In the genomic region with DNA sequence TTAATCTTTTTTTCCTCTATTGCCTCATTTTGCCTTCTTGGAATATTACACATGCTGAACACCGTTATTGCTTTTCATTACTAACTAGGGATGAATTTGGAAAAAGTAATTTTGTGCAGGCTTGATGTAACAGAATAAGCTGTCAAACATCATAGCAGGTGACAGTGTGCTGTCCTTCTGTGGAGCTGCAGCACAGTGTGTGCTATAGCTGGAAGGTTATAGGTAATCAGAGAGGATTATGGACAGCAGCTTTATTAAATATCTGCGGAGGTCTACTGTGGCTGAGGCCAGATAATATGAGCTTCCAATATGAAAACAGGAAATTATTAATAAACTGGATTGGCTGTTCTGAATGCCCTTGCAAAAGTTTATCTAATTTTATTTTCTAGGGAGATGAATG, we compare ENCODE assay signal across 25 mouse cellular contexts.
DNase-seq lines count a peak whose midpoint lies in the region; ATAC-seq lines count a peak whose summit lies in the region.
"Had no signal": no experiment of that assay in that cellular context is flagged by ENCODE, and none has a peak within 500 bp of the region (broad histone marks: within the 10 kb centered on the region; RNA-seq: fewer than 3 reads in every experiment).

No protein-coding gene starts in this region.

- ATAC-seq in hindbrain, embryonic 16.5 days: peak; percentile 81; the same call in 1 of the 2 replicates
- ATAC-seq in midbrain, embryonic 15.5 days (replicated peaks): peak; percentile 75; the same call in 1 of the 2 replicates
- ATAC-seq in midbrain, embryonic 14.5 days (ENCODE audit: low FRiP score, low TSS enrichment): no peak
- peak; percentile 55 for ATAC-seq in neural tube, embryonic 15.5 days (ENCODE audit: low FRiP score)
- ATAC-seq: activated CD4-positive, CD25-positive, alpha-beta regulatory T cell, adult 4 months; CD4-positive, CD25-positive, alpha-beta regulatory T cell, adult 4 months; Patski had no signal

- H3K9ac ChIP-seq in hindbrain, embryonic 16.5 days (ENCODE audit: low read depth, low read length): no peak overlapping the region
- no peak overlapping the region for H3K9ac ChIP-seq in midbrain, embryonic 15.5 days
- no peak overlapping the region for H3K9ac ChIP-seq in midbrain, embryonic 14.5 days (replicated peaks; ENCODE audit: low read length)
- H3K9ac ChIP-seq in neural tube, embryonic 15.5 days (replicated peaks): no peak overlapping the region
- H3K9ac ChIP-seq: embryonic facial prominence, embryonic 12.5 days; forebrain, embryonic 13.5 days; forebrain, embryonic 15.5 days; forebrain, postnatal 0 days had no signal

- no peaks in the 10 kb centered on the region for H3K4me1 ChIP-seq in hindbrain, embryonic 16.5 days (ENCODE audit: control insufficient read depth, insufficient read depth, low read depth, low read length)
- no peaks in the 10 kb centered on the region for H3K4me1 ChIP-seq in hindbrain, embryonic 10.5 days (replicated peaks)
- H3K4me1 ChIP-seq in midbrain, embryonic 15.5 days: no peaks in the 10 kb centered on the region
- H3K4me1 ChIP-seq in midbrain, embryonic 14.5 days (ENCODE audit: control insufficient read depth, insufficient read depth, low read length): no peaks in the 10 kb centered on the region
- 0 out of 2 replicates have a peak, but pooled peaks cover 2% of the 10 kb centered on the region for H3K4me1 ChIP-seq in neural tube, embryonic 15.5 days
- H3K4me1 ChIP-seq: embryonic facial prominence, embryonic 10.5 days; embryonic facial prominence, embryonic 12.5 days; forebrain, embryonic 13.5 days; forebrain, embryonic 15.5 days had no signal

- whole genome bisulfite sequencing in hindbrain, embryonic 16.5 days: 82% methylated on average over 2 of the region's 2 CpGs
- 92% methylated on average over 2 of the region's 2 CpGs for WGBS in hindbrain, embryonic 10.5 days
- 74% methylated on average over 2 of the region's 2 CpGs for WGBS in midbrain, embryonic 15.5 days
- 81% methylated on average over 2 of the region's 2 CpGs for WGBS in midbrain, embryonic 14.5 days
- WGBS in neural tube, embryonic 15.5 days: 60% methylated on average over 2 of the region's 2 CpGs

- no peak overlapping the region for H3K4me2 ChIP-seq in hindbrain, embryonic 16.5 days (ENCODE audit: low read length)
- H3K4me2 ChIP-seq in midbrain, embryonic 15.5 days: no peak overlapping the region
- H3K4me2 ChIP-seq in midbrain, embryonic 14.5 days (ENCODE audit: low read length): no peak overlapping the region
- no peak overlapping the region for H3K4me2 ChIP-seq in neural tube, embryonic 15.5 days
- H3K4me2 ChIP-seq: embryonic facial prominence, embryonic 12.5 days; forebrain, embryonic 13.5 days; forebrain, embryonic 15.5 days had no signal

- H3K27ac ChIP-seq in hindbrain, embryonic 16.5 days (ENCODE audit: low read depth, low read length): no peak overlapping the region
- H3K27ac ChIP-seq in hindbrain, embryonic 10.5 days: no peak overlapping the region
- H3K27ac ChIP-seq in midbrain, embryonic 15.5 days: no peak overlapping the region
- no peak overlapping the region for H3K27ac ChIP-seq in midbrain, embryonic 14.5 days (replicated peaks; ENCODE audit: low read depth, low read length)
- H3K27ac ChIP-seq in neural tube, embryonic 15.5 days (replicated peaks): no peak overlapping the region
- H3K27ac ChIP-seq: embryonic facial prominence, embryonic 10.5 days; embryonic facial prominence, embryonic 12.5 days; forebrain, embryonic 13.5 days; forebrain, embryonic 15.5 days had no signal

- H3K27me3 ChIP-seq in hindbrain, embryonic 16.5 days (replicated peaks; ENCODE audit: control insufficient read depth, insufficient read depth, low read length): no peaks in the 10 kb centered on the region
- H3K27me3 ChIP-seq in hindbrain, embryonic 10.5 days (ENCODE audit: insufficient read depth, poor library complexity, severe bottlenecking): no peaks in the 10 kb centered on the region
- H3K27me3 ChIP-seq in midbrain, embryonic 15.5 days (replicated peaks): no peaks in the 10 kb centered on the region
- no peaks in the 10 kb centered on the region for H3K27me3 ChIP-seq in midbrain, embryonic 14.5 days (ENCODE audit: control insufficient read depth, insufficient read depth, low read length)
- H3K27me3 ChIP-seq in neural tube, embryonic 15.5 days (replicated peaks): no peaks in the 10 kb centered on the region
- H3K27me3 ChIP-seq: CH12.LX; embryonic facial prominence, embryonic 12.5 days; forebrain, embryonic 13.5 days; forebrain, embryonic 15.5 days; Patski had no signal

- no peaks in the 10 kb centered on the region for H3K36me3 ChIP-seq in hindbrain, embryonic 16.5 days (ENCODE audit: control insufficient read depth, insufficient read depth, low read length)
- no peaks in the 10 kb centered on the region for H3K36me3 ChIP-seq in hindbrain, embryonic 10.5 days
- H3K36me3 ChIP-seq in midbrain, embryonic 15.5 days (replicated peaks): no peaks in the 10 kb centered on the region
- H3K36me3 ChIP-seq in midbrain, embryonic 14.5 days (ENCODE audit: control insufficient read depth, insufficient read depth, low read length): no peaks in the 10 kb centered on the region
- H3K36me3 ChIP-seq in neural tube, embryonic 15.5 days: no peaks in the 10 kb centered on the region
- H3K36me3 ChIP-seq: embryonic facial prominence, embryonic 10.5 days; embryonic facial prominence, embryonic 12.5 days; forebrain, embryonic 15.5 days; G1E had no signal

- H3K9me3 ChIP-seq in hindbrain, embryonic 16.5 days (ENCODE audit: control insufficient read depth, low read length): no peaks in the 10 kb centered on the region
- H3K9me3 ChIP-seq in hindbrain, embryonic 10.5 days: no peaks in the 10 kb centered on the region
- no peaks in the 10 kb centered on the region for H3K9me3 ChIP-seq in midbrain, embryonic 15.5 days
- H3K9me3 ChIP-seq in midbrain, embryonic 14.5 days (ENCODE audit: control insufficient read depth, low read length): no peaks in the 10 kb centered on the region
- no peaks in the 10 kb centered on the region for H3K9me3 ChIP-seq in neural tube, embryonic 15.5 days (replicated peaks)
- H3K9me3 ChIP-seq: embryonic facial prominence, embryonic 10.5 days; embryonic facial prominence, embryonic 12.5 days; forebrain, embryonic 13.5 days; forebrain, embryonic 15.5 days; G1E had no signal

- DNase-seq in hindbrain, embryonic 10.5 days (ENCODE audit: low spot score): no peak
- DNase-seq in midbrain, embryonic 14.5 days: no peak
- DNase-seq in neural tube, embryonic 10.5 days (ENCODE audit: extremely low spot score, low spot score): no peak
- DNase-seq: adrenal gland, adult 8-10 months; adrenal gland, postnatal 14 days; adrenal gland, postnatal 36 days; B cell, adult 2 months; cerebellum, adult 11 months; cerebellum, adult 18-20 months; cerebellum, adult 8-10 months; cerebellum, adult 9-11 months; cerebellum, postnatal 25 days had no signal

- H3K4me3 ChIP-seq in hindbrain, embryonic 16.5 days (ENCODE audit: low read length): no peak overlapping the region
- H3K4me3 ChIP-seq in hindbrain, embryonic 10.5 days: no peak overlapping the region
- H3K4me3 ChIP-seq in midbrain, embryonic 15.5 days: no peak overlapping the region
- no peak overlapping the region for H3K4me3 ChIP-seq in midbrain, embryonic 14.5 days (replicated peaks; ENCODE audit: low read depth, low read length)
- H3K4me3 ChIP-seq in neural tube, embryonic 15.5 days (replicated peaks): no peak overlapping the region
- H3K4me3 ChIP-seq: embryonic facial prominence, embryonic 10.5 days; embryonic facial prominence, embryonic 12.5 days; forebrain, embryonic 13.5 days; forebrain, embryonic 15.5 days had no signal
